Mouse (Mus musculus): Measurements from ENCODE around the gene Gorasp1.

DNA sequence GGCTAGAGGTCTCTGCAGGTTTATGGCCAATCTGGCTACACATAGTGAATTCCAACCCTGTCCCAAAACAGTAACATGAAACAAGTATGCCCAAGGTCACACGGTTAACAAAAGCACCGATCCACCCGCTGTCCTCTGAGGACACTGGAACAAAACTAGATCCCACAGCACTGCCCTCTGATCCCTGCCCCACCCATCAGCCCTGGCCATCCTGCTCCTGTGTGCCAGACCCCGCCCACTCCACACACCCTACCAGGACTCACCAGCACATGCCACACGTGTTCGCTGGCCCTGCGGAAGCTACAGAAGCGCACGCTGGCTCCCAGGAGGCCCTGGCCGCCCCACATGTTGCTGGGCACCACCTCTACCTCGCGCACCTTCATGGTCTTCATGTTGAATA, 5.0 kb downstream of the Gorasp1 start:
- TF ChIP-seq EP300 (IDR thresholded peaks at IDR 0.05) (no peak), CTCF (IDR thresholded peaks at IDR 0.05) (no peak)
